Mouse (Mus musculus) cerebellum, adult 8-10 months (tissue): ENCODE measurements around the gene BC017158.

Source experiments
- DNase-seq: peaks from one replicate; pipeline ENCODE4 v3.0.0; 2022

BC017158 gene

DNA sequence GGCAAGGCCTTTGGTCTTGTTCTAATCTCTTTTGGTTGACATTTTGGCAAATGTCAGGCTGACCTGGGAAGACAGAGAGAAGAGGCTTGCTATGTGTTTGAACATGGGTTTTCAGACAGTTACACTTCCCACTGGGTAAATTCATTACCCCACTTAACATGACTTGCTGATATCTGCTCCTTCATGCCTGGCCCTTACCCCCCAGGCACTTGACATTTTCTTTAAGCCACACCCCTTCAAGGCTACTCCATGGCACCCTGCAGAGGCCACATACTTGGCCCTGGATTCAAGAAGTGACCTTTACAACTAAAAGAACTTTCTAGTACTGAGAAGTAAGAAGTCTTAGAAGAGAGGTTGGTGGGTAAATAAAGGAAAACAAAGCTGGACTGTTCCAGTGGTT lies 9.9 kb upstream of the BC017158 start:
- DNase-seq: no peak

DNA sequence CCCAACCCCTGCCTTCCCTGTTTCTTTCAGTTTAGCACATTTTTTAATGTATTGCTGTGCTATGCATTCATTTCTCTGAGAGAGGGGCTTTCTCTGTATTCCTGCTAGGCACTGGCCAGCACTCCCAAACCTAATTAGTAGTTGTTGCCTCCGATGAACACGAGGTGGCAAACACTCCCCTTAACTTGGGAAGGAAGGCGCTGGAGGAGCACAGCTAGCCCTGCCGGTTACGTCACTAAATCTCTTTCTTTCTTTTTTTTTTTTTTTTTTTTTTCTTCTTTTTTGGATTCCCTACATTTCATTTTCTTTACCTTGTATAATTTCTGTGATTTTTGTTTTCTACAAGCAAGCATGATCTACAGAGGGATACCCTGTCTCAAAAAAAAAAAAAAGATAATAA lies 6.9 kb upstream of the BC017158 start:
- no peak for DNase-seq

DNA sequence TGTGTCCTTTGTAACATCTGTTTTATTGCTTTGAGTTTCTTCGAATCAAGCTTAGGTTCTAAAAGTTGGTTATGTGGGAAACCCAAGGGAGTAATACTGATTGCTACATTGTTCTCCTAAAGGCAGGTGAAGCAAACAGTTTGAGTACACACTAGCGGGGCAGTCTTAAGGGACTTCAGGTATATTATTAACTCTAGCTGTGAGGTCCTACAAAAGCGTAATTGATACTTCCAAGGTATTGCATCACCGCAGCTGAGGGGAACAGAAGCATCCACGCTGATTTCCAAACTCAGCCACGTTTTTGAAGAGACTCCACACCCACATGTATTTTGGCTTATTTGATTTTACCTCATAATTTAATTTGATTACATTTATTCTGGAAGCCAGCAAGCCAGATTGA lies 6.2 kb upstream of the BC017158 start:
- no peak for DNase-seq

DNA sequence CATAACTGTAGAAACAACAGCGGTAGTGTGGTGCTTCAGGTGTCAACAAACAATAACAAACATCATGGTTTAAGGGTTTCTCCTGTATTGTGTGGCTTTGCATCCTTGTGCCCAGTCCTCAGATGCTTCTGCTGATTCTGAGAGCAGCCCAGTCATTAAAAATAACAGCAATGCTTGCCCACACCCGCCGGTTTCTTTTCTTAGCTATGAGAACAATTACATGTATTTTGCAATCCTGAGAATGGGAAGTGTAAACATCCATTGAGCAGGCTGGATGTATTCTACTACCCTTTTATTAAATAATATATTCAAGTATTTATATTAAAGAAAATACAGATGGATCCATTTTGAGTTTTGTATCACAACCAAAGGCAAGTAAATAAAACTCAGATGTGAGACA lies 4.2 kb upstream of the BC017158 start:
- DNase-seq: no peak

DNA sequence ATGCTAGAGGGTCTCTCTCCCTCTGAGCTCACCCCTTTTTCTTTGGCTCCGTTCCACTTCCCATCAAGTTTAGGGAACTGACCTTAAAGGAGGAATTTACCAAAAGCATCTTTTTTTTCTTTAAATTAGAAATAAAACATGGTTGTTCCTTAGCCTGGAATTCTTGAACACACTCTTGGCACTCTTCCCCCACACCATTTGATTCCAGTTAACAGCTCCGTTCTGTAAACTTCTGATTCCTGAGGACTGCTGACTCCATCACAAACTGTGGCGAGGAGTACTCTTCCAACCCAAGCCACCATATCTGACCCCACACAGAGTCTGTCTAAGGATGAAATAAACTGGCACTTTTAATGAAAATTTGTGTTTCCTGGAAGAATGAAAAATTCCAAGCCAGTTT lies 3.0 kb upstream of the BC017158 start:
- DNase-seq: no peak

DNA sequence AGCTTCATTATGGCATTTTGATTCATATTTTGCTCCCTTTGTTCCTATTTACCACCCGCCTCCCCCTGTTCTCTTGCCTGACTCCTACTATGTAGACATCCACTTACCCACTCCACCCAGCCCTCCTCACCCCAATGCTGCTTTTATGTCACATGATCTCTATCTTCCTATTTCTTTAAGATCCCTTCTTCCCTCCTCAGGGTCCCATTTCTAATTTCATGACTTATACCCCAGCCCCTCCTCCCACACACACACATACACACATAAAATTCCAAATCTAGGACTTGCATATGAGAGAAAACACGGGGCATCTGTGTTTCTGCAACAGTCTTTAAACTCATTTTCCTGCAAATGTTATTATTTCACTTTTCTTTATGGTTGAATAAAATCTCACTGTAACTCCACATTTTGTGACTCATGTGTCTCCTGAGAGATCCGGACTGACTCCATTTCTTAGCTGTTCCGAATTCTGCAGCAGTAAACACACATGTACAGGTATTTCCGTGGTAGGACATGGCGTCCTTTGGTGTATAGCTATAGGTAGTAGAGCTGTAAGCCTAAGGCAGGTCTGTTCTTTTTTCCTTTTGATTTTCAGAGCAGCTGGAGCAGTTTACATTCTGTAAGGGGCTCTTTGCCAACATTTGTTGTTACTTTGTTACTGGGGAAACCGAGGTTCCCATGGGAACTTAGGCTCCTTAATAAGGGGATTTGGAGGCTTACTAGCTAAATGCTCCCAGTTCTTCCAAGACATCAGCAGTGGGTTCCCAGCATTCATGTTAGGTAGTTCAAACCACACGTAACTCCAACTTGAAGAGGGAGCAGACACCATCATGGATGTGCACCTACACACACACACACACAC lies 742 bp upstream of the BC017158 start:
- DNase-seq: no peak

DNA sequence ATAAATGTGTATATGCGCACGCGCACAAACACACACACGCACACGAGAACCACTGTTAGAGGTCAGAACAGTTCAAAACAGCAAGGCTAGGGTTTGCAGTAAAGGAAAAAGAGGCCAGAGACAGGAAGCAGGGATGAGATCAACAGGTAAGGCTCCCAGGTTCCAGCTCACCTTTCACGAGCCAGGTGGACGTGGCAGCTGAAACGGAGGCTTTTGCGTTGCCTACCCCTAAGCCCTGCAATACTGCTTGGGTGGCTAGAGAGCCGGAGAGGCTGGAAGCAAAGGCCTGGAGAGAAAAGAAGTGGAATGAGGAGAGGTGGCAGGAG lies 716 bp downstream of the BC017158 start:
- no peak for DNase-seq

DNA sequence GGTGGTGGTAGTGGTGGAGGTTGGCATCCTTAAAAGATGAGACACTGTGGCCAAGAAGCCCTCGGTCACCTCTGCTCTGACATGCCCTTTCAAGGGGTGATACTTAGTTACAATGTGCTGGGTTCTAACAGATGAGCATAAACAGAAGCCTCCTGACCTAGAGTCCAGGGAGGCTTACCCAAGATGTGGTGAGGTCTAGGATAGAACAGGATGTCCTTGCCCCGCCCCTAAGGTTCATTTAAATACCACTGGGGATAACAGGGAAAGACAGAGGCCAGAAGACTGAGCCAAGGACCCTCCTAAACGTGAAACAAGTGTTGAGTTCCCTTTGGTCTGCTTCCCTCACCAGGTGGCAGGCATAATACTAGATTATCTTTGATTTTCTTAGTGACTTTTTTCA lies 1.5 kb downstream of the BC017158 start:
- DNase-seq: no peak

DNA sequence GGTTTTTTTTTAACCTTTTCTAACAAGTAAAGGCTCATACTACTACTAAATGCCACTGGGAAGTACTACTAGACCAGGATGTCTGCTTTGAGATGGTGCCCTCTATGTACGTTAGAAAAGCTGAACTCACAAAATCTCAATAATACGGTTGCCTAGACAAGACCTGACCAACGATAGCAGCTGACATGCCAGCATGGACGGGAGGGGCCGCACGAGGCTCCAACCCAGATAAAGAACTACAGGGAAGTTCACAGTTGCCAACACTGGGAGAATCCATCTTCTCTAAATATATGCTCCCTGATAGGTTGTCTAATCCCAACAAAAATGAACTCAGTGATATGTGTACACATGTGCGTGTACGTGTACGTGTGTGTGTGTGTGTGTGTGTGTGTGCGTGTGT lies 3.2 kb downstream of the BC017158 start:
- DNase-seq: no peak

DNA sequence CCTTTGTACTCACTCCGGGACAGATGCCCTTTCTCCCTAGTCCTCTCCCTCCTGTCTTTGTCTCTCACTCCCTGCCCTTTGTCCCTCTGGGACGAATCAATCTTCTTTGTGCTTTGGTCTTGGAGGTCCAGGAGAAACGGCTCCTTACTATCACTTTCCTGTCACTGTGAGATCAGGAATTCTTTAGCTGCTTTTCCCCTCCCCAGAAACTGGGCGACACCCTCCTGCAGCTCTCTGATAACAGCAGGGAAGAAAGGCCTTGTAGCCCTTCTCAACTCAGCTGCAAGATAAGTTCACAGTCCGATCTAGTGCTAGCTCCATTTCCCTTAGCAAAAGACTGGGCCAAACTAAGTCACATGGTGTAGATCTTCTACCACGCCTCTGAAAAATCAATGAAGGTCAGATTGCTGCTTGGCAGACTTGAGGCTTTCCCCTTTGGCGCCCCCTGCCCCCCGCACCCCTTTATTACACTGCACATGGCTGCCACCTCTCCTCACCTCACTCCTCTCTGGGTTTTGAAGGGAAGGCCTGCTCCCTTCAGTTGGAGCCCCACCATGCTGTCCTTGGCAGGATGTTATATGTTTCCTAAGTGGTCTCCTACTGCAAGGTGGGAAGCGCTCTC lies 8.9 kb downstream of the BC017158 start:
- DNase-seq: no peak

DNA sequence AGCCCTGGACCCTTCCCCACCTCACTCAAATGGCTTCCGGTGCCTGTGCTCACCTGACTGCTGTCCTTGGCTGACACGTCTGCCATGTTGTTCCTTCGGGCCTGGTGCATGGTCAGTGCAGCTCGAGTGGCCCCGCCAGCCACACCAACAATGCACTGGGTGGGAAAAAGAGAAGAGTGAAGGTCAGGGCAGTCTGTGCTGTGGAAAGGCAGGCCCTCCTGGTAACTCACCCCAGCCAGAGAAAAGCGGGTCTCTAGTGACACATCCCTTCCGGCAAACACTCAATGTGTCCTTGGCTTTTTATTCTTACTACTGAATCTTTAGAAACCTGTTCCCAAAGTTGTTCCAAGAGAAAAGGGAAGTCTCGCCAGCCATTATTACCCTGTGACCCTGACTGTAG lies 12.9 kb downstream of the BC017158 start:
- DNase-seq: no peak

DNA sequence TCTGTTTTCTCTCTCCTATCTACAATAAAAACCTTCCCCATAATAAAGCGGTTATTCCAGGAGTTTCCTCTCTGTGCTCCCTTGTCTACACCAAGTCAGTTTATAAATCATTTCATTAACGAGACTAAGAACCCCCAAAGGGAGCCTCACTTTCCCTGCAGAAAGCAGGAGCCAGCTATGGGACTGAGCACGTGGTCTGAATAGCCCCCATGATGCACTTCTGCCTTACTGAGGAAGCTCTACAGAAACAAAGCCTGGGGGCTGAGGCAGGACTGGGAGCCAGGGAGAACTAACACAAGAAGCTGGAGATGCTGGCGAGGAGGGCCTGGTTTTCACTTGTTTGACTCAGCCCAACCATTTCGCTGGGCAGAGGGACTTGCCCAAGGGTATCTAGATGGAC lies 13.9 kb downstream of the BC017158 start:
- DNase-seq: no peak

DNA sequence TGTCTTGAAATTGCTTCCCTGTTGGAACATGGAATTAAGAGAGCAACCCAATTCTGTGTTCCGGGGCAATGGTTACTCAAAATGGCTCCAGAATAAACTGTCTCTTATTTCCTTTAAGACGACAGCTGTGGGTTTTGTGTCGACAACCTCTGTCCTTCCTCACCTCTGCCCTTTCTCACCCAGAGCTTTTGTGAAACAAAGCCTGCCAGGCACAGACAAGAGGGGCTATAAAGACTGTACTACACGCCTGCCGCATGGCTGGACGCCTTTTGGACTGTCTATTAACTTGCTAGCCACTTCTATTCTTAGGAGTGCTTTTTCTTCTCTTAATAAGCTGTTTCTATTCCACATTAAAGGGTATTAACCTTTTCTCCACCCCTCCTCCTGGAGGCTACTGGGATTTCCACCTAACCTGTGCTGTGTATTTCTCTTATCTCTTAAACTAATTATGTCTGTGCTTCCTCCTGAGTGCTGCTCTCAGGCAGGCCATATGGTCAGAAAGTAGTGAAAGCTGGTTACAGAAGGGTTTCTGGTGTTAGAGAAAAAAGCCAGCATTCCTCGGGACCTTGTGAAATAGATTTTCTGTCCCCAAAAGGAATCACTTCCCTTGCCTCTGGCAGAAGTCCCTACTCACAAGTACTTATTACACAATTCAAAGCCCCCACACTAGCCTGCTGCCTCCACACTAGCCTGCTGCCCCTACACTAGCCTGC lies 15.3 kb downstream of the BC017158 start:
- DNase-seq: no peak

DNA sequence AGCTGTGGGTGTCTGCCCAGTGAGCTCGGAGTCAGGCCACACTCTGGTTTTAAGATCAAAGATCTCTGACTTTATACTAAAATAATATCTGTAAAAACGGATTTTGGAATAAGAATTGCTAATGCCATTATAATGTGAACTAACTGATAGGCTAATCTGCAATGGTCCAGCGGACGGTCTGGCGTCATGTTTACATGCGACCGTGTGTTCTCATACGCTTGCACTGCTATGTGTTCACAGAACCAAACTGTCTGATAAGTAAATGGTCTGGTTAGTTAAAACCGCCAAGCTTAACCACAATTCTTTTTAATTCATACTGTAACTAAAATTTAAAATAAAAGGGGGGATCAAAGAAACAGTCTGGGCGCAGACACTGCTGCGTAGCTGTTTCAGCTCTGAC lies 16.2 kb downstream of the BC017158 start:
- no peak for DNase-seq

DNA sequence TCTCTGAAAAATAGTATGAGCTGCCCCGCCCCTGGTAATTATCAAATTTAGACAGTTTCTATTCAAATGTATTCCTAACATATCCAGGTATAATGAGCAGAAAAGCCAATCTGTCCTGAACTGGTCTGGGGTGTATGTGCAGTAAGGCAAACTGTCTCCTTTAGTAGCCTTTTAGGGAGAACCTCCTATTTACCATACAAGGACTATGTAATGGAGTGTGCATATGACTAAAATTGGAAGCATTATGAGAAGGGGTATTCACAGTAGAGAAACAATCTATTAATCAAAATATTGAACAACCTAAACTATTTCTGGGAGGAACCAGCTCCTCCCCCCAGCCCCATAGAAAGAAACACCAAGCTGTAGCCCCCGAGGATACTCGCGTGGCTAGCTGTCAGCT lies 18.2 kb downstream of the BC017158 start:
- DNase-seq: no peak

DNA sequence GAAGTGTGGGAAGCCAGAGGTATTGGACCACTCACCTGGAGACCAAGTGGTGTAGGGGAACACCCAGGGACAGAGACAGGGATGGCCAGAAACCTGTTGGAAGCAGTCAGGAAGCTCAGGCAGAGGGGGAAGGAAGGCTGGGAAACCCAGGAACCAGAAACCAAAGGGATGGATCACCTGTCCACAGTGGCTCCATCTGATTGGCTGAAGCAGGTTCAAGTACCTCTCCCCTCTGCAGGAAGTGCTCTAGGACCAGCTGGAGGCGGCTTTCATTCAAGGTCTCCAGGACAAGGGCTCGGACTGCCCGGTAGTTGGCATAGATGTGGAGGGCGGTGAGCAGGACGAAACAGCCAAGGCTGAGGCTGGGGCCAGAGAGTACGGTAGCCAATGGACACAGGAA lies 21.9 kb downstream of the BC017158 start:
- DNase-seq: no peak

DNA sequence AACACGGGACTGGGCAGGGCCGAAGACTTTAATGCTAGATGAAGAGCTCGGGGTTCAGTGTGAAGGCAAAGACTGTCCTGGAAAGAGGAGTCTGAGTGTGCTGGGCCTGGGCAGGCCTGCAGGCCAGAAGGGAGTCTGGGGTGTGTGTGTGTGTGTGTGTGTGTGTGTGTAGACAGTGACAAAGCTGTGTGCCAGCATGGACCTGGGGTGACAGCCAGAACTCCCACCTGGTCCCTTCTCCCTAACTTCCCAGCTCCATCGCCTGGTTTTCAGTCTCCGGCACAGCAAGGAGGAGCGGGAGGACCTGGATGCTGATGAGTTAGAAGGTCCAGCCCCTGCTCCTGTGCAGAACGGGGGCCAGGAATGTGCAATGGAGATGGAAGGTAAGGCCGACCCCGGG lies 26.5 kb downstream of the BC017158 start:
- DNase-seq: peak; percentile 35

DNA sequence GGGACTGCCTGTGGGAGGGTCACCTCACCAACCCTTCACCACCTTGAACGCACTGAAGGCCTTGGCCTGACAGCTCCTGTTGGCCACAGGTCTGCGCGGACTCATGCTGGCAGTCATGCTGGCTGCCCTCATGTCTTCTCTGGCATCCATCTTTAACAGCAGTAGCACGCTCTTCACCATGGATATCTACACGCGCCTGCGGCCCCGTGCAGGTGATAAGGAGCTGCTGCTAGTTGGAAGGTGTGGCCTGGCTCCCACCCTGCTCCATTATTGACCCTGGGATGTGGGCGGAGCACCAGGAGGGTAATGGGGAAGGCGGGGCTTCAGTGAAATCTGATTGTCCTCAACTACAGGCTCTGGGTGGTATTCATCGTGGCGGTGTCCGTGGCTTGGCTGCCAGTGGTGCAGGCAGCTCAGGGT lies 27.5 kb downstream of the BC017158 start:
- peak; percentile 54 for DNase-seq

DNA sequence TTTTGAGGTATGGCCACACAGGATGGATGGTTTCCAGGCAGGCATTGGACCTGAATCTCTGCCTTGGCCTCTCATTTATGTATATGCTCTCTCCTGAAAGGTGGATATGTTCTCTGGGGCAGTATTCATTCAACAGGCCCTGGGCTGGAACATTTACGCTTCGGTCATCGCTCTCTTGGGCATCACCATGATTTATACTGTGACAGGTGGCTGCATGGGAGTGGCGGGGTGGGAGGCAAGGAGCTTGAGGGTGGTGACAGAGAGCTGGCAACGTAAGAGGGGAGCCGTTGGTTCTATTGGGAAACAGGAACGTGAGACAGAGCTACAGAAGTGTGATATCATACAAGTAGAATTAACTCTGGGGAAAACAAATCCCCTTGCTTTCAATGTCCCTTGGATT lies 30.2 kb downstream of the BC017158 start:
- no peak for DNase-seq

DNA sequence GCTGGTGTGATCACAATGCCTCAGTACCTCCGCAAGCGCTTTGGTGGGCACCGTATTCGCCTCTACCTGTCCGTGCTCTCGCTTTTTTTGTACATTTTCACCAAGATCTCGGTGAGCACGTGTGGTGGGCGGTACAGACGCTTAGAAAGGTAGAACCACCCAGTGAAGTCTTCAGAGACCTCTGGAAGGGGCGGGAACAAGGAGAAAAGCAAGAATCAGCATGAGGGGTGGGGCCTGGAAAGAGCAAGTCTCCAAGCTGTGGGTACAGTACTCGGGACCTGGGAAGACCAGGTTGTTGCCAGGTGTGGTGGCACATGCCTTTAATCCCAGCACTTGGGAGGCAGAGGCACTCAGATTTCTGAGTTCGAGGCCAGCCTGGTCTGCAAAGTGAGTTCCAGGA lies 30.6 kb downstream of the BC017158 start:
- DNase-seq: no peak

DNA sequence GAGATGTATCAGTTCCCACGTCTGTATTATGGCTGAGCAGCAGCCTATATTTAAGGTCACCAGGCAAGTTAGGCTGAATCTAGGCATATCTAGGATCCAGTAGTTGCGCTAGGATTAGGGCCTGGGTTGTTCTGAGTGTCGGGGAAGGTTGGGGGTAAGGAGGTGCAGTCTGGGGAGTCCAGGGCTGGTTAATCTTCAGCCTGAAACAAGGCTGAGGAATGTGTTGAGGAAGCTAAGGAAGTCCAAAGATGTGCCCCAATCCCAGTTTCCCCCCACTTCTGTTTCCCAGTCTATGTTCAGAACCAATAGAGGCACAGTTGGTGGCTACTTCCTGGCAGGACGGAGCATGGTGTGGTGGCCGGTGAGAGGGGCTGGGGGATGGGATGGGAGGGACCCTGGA lies 31.9 kb downstream of the BC017158 start:
- no peak for DNase-seq

DNA sequence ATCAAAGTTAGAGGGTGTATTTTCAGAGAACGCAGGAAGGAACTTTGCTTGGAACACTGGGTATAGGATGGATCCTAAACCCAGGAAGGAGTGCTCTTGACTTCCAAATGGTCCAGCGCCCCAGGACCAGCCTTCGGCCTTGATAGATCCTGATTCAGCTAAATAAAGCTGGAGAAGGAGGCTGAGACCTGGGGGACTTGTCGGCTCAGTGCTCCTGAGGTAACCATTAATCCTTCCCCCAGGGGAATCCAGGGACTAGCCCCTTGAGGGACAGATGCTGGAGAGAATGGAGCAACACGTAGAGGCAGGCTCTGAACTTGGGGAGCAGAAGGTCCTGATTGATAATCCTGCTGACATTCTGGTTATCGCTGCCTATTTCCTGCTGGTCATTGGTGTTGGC lies 32.6 kb downstream of the BC017158 start, which contains the start of gene Slc5a2:
Gene Slc5a2 (plus strand): TSS at position 247 of the 400 bp plus-strand sequence.
- no peak for DNase-seq

DNA sequence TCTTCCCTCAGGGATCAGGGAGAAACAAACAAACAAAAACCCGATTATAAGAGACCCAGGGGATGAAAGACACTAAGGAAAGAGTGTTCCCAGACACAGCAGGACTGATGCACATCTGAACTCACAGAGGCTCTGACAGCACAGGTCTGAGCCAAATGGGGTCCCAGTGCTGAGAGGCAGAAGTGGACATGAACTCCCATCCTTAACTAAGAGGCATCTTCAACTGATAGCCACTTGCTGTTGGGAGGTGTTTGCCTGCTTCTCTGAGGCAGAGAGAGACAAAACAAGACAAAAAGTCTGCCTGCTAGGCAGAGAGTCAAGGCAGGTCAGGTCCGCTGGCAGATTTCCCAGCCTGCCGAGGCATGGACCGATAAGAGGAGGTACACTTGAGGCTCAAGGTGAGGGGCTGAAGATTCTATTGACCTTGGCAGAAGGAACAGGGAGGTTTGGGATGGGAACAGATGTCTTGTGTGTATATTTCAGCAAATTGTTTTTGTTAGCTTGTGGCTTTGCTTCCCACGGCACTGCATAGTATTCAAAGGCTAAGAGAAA lies 41.1 kb downstream of the BC017158 start:
- DNase-seq: no peak

DNA sequence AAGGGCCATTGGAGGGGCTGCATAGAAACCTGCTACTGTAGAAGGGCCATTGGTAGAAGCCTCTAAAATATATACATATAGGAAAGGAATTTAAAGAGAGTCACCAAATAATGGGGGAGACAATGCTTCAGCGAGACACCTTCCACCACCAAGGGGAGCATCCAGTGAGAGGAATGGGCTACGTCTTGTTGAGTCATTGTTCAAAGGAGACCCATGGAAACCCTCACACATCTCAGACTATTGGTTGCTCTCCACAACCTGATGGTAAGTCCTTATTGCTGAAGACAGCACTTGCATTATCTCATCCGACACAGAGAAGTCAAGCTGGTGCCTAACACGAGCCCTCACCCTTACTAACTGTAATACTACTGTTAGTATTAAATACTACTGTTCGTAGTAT lies 42.2 kb downstream of the BC017158 start:
- DNase-seq: no peak
